Mouse (Mus musculus): ENCODE measurements around the gene Ankrd52.
"Not testable (repeated sequence)": the region's sequence is repeated elsewhere in the genome, so short reads cannot be mapped to it uniquely, and the experiment has no call there.

Ankrd52 gene

GRCm38 (mm10) chr10:128376455-128377211 lies at the start of gene Ankrd52:
Ankrd52 (plus strand) TSS chr10:128377115.
- DNase-seq = peak; percentile 84

GRCm38 (mm10) chr10:128327610-128328009 lies 49.3 kb upstream of the Ankrd52 start:
- DNase-seq = no peak

GRCm38 (mm10) chr10:128332358-128333249 lies 44.3 kb upstream of the Ankrd52 start:
- not testable (repeated sequence) for DNase-seq

GRCm38 (mm10) chr10:128335582-128335981 lies 41.3 kb upstream of the Ankrd52 start:
- peak; percentile 93 for DNase-seq

GRCm38 (mm10) chr10:128336195-128336594 lies 40.7 kb upstream of the Ankrd52 start:
- DNase-seq = no peak

GRCm38 (mm10) chr10:128336597-128336996 lies 40.3 kb upstream of the Ankrd52 start:
- no peak for DNase-seq

GRCm38 (mm10) chr10:128337306-128338181 lies 39.4 kb upstream of the Ankrd52 start, which contains the start of gene Cs:
Cs (plus strand) TSS chr10:128337734.
- DNase-seq = peak; percentile 98

GRCm38 (mm10) chr10:128338415-128338814 lies 38.5 kb upstream of the Ankrd52 start:
- DNase-seq = no peak

- no peak for DNase-seq
These were observed 38.0 kb upstream of the Ankrd52 start for GRCm38 (mm10) chr10:128338948-128339347.

GRCm38 (mm10) chr10:128340257-128340656 lies 36.7 kb upstream of the Ankrd52 start:
- no peak for DNase-seq

- DNase-seq = no peak
These were observed 33.5 kb upstream of the Ankrd52 start for GRCm38 (mm10) chr10:128343436-128343835.

- peak; percentile 93 for DNase-seq
These were observed 32.2 kb upstream of the Ankrd52 start for GRCm38 (mm10) chr10:128344568-128345275.

GRCm38 (mm10) chr10:128347541-128347940 lies 29.4 kb upstream of the Ankrd52 start:
- no peak for DNase-seq

- DNase-seq = peak; percentile 87
These were observed 18.1 kb upstream of the Ankrd52 start for GRCm38 (mm10) chr10:128358796-128359195.

GRCm38 (mm10) chr10:128359226-128359625 lies 17.7 kb upstream of the Ankrd52 start:
- no peak for DNase-seq

GRCm38 (mm10) chr10:128361836-128362235 lies 15.1 kb upstream of the Ankrd52 start:
- no peak for DNase-seq

- DNase-seq = peak; percentile 73
These were observed 14.3 kb upstream of the Ankrd52 start for GRCm38 (mm10) chr10:128362568-128362967.

- no peak for DNase-seq
These were observed 9.0 kb upstream of the Ankrd52 start for GRCm38 (mm10) chr10:128367899-128368401.

GRCm38 (mm10) chr10:128368402-128369217 lies 8.3 kb upstream of the Ankrd52 start, which contains the start of gene Coq10a:
Coq10a (minus strand) TSS chr10:128368997.
- peak; percentile 94 for DNase-seq

GRCm38 (mm10) chr10:128369218-128369543 lies 7.7 kb upstream of the Ankrd52 start:
- DNase-seq = no peak

GRCm38 (mm10) chr10:128369599-128369998 lies 7.3 kb upstream of the Ankrd52 start:
- DNase-seq = no peak
